Mouse (Mus musculus): ENCODE measurements around the gene Pde5a. TPM values are rescaled to one million over a fixed set of nuclear protein-coding genes. Genes with fewer than 3 reads are reported as not detected.

Gene Pde5a
- total RNA-seq, 2 experiments from 2014 or later, result 10.5 to 12.9 TPM

GRCm38 (mm10) chr3:122835097-122835850 lies 106.5 kb downstream of the Pde5a start:
- no peak for DNase-seq

DNA sequence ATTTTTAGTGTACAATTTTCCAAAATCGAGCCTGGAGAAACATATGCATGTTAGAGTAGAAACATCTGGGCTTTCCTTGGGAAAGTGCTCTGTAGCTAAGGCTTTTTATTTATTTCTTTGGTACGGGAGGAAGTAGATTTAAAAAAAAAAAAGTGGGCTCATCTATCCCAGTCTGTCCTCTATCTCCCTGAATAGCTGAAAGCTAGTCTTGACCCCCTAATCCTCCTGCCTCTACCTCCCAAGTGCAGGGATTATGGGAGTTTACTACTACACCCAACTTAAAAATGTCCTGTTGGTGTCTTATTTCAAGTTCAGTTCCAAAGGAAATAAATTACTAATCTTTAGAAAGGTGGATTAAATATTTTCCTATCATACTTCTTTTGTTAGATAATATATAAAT lies 108.9 kb downstream of the Pde5a start:
- intact Hi-C loops (cut with DNase I), result no loop called here
- no peak for DNase-seq

More at GRCm38 (mm10) chr3:122835097-122835850, 106.5 kb downstream of the Pde5a start:
- intact Hi-C loops (cut with DNase I), result no loop called here

DNA sequence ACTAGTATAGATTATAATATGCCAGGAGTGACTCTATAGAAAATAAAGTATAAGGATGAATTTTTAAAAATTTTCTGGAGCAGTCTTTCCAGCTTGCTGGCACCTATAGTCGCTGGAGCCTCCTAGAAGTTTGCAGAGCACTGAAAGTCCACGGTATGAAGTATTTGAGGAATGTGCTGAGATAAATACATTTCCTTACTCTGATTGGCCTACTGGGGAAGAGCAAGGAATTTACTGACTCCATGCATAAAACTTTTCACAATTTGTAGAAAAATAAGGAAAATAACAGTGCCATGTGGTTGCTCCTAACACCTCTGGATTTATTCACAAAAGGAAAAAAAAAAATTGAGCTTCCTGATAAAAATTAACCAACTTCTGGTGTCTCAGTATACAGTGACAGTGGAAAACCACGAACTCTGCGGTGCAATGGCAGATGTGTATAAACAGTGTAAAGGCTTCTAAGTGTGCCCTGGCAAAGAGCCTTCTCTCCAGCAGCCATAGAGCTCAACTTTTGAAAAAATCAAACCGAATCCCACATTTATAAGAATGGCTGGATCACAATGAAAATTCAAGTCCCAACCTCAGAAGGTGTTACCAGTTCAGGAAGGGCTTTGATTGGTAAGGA lies 119.8 kb downstream of the Pde5a start:
- intact Hi-C loops (cut with DNase I), result no loop called here

GRCm38 (mm10) chr3:122855149-122855548 lies 126.4 kb downstream of the Pde5a start:
- intact Hi-C loops (cut with DNase I), result no loop called here
- DNase-seq, result no peak

More for the DNA sequence above, 119.8 kb downstream of the Pde5a start:
- DNase-seq, result no peak

- intact Hi-C loops (cut with DNase I), result no loop called here
- DNase-seq, result no peak
These were observed 131.1 kb downstream of the Pde5a start for GRCm38 (mm10) chr3:122859829-122860228.

- no peak for DNase-seq
- intact Hi-C loops (cut with DNase I), result no loop called here
These were observed 132.1 kb downstream of the Pde5a start for GRCm38 (mm10) chr3:122860573-122861498.

- intact Hi-C loops (cut with DNase I), result no loop called here
- no peak for DNase-seq
These were observed 136.3 kb downstream of the Pde5a start for GRCm38 (mm10) chr3:122865092-122865491.

GRCm38 (mm10) chr3:122868270-122868669 lies 139.5 kb downstream of the Pde5a start:
- intact Hi-C loops (cut with DNase I), result no loop called here
- no peak for DNase-seq

DNA sequence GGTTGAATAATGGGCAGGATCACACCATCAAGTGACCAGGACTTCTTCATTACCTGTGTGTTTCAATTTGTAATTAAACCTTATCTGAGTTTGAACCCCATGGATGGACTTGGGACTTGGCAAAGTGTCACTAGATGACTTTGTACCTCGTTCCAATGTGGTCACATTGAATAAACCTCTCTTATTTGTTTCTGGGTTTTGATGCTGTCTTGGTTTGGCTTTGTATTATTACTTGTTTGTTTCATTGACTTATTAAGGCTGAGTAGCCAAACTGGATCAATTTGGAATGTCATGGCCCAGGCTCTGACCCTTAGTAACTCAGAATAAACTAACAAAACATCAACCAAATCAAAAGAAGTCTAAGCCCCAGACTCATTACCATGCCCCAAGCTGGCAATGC lies 142.8 kb downstream of the Pde5a start:
- DNase-seq, result no peak
- intact Hi-C loops (cut with DNase I), result no loop called here

GRCm38 (mm10) chr3:122876870-122877269 lies 148.1 kb downstream of the Pde5a start:
- intact Hi-C loops (cut with DNase I), result no loop called here
- no peak for DNase-seq

DNA sequence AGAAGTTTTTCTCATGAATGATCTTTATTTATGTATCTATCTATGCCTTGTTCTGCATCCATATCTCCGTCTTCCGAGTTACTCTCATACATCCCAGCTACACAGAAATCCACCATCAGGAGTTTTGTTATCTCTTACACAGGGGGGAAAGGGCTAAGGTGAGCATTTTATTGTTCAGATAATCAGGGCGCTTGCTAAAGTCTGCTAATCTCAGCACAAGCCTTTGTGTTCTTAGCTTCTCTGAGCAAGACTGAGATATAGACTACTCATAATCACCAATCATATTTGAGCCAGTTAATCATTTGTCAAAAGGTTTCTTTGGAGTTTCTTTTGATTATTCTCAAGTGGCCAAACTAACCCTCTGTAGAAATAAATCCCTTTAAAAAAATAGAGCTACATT lies 148.8 kb downstream of the Pde5a start:
- no peak for DNase-seq

DNA sequence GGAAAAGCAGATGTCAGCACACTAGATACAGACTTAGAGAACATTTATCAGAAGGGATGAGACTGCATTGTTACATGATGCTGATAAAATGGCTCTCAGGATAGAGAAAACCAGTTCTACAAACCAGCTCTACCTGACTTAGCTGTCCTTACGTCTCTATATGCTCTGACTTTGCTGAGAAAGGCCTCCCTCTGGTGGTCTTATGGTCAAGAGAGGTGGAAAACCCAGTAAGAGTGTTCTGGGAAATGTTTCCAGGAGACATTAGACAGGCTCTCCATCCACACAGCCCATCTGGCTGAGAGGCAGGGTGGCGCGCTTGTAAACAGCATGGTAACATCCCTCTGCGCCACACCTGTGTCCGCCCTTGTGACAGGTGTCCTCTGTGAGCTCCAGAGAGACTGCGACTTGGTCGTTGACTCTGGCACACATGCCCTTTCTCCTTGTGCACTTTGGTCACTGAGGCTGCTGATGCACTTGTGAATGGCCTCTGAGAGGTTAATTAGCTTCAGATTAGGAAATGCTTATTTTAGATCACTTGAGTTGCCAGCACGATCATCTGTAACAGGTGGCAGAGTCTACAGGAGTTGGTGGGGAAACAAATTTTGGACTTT lies 150.1 kb downstream of the Pde5a start:
- intact Hi-C loops (cut with DNase I), result no loop called here
- no peak for DNase-seq

More for the DNA sequence above, 148.8 kb downstream of the Pde5a start:
- intact Hi-C loops (cut with DNase I), result no loop called here

- intact Hi-C loops (cut with DNase I), result no loop called here
- no peak for DNase-seq
These were observed 159.0 kb downstream of the Pde5a start for GRCm38 (mm10) chr3:122887505-122888301.

DNA sequence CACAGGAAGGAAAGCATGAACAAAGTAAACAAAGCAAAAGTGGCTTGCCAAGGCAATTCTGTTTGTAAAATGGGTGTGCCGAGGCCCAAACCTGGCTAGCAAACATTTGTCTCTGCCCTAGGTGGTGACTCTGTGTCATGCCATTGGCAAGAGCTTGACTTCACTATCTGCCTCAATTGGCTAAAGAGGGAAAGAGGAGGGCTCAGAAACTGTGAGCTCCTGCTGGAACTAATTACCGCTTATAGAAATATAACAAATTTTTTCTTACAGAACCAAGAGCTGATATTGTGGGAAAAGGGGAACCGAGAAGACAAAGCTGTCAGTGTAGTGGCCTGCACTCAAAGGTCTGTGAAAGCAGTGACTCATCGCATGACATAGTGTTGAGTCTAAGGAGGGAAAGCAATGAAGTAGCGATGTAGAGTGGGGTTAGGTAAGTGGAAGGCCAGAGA lies 159.6 kb downstream of the Pde5a start:
- peak in 1 of 2 experiments; percentile 12 for DNase-seq
- intact Hi-C loops (cut with DNase I), result no loop called here

DNA sequence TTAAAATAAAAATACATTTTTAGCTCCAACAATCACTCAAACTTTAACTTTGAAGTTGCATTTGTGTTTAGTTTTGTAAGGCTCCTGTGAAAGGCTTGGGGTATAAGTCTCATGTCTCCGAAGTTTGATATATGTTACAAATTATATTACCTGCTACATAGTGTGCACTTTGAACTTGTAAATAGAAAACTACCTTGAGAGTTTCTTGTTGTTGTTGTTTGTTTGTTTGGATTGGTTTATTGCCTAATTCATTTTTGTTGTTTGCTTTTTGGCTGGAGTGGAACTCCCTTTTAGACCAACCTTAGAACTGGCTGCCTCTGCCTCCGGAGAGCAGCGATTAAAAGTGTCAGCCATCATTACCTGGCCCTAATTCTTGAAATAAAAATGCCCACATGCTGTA lies 166.0 kb downstream of the Pde5a start, which contains the start of gene Fabp2:
Fabp2 (plus strand) TSS at position 301 of the 400 bp plus-strand sequence.
- DNase-seq, result no peak
- intact Hi-C loops (cut with DNase I), result no loop called here

GRCm38 (mm10) chr3:122895189-122895731 lies 166.5 kb downstream of the Pde5a start:
- intact Hi-C loops (cut with DNase I), result no loop called here
- DNase-seq, result no peak

DNA sequence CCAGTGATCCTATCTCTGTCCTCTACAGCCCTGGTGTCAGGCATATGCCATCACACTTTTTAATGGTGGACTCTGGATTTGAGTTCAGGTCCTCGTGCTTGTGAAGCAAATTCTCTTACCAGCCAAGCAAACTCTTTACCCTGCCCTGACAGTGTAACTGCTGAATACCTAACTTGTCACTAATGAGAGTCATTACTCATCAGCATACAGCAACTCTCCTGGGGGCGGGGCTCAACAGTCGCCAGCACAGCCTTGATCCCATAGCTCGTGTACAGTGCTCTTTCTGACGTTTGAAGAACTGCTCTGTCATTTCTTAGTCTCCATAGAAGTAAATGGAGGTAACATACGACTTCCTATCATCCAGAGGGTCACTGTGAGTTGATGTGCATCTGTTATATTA lies 169.5 kb downstream of the Pde5a start:
- no peak for DNase-seq
- intact Hi-C loops (cut with DNase I), result no loop called here

- DNase-seq, result peak; percentile 59 to 74
These were observed 175.1 kb downstream of the Pde5a start for GRCm38 (mm10) chr3:122903746-122904433.

GRCm38 (mm10) chr3:122907841-122908240 lies 179.1 kb downstream of the Pde5a start:
- intact Hi-C loops (cut with DNase I), result no loop called here

More at GRCm38 (mm10) chr3:122903746-122904433, 175.1 kb downstream of the Pde5a start:
- intact Hi-C loops (cut with DNase I), result loop anchor here (1.0 to 5.0 kb wide), 3 partner anchors 122 to 257 kb away; no protein-coding TSS in a partner anchor

More at GRCm38 (mm10) chr3:122907841-122908240, 179.1 kb downstream of the Pde5a start:
- no peak for DNase-seq
